Mouse (Mus musculus) testis, adult 2 months (tissue): ENCODE measurements around the gene Ces2b.

Experiments
- CTCF ChIP-seq: fragments of 200-500 bp; IDR thresholded peaks from 2 replicates; pipeline ENCODE4 v1.5.1; 2012; ENCODE audit warnings: low read depth, mild to moderate bottlenecking, inconsistent platforms, low read length, moderate library complexity; ENCODE audit not compliant: control insufficient read depth, insufficient read depth, insufficient replicate concordance
- POLR2A ChIP-seq: fragments of 200-500 bp; IDR thresholded peaks from 2 replicates; pipeline ENCODE4 v1.6.1; 2012; ENCODE audit warnings: low read depth, mild to moderate bottlenecking, inconsistent platforms, low read length, moderate library complexity; ENCODE audit not compliant: control insufficient read depth

GRCm38 (mm10) chr8:104846831-104847230, 15.5 kb downstream of the Ces2b start, which contains the start of gene Ces2c:
- TF ChIP-seq CTCF (no peak), POLR2A (no peak)
